Mouse (Mus musculus): ENCODE data around the gene Rbmxl2.

DNA sequence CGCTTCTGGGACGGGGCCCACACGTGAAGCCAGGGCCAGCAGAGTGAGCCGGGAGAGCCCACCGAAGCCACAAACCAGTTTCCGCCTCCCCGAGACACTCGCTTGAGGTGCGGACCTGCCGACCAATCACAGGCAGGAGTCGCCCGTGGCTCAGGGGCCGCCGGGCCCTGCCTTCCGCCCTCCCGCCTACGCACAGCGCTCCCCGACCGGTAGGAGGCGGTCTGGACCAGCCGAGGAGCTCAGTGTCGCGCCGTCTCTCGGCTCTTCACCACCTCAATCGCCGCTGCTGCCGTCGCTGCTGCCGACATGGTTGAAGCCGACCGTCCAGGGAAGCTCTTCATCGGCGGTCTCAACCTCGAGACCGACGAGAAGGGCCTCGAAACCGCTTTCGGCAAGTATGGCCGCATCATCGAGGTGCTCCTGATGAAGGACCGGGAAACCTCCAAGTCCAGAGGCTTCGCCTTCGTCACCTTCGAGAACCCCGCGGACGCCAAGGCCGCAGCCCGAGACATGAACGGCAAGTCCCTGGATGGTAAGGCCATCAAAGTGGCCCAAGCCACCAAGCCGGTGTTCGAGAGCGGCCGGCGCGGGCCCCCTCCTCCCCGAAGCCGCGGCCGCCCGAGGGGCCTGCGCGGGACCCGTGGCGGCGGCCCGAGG, at the start of gene Rbmxl2:
- no peak for TF ChIP-seq POLR2A (IDR thresholded peaks at IDR 0.05; ENCODE audit: insufficient read depth, low read depth, low read length)
- no peak for TF ChIP-seq CTCF (IDR thresholded peaks at IDR 0.05; ENCODE audit: insufficient read depth, low read depth, low read length)

All from olfactory bulb, adult 2 months (tissue).